Mouse (Mus musculus) limb, embryonic 14.5 days (tissue): ENCODE results near the gene Rps9. TPM values are rescaled to one million over a fixed set of nuclear protein-coding genes. Genes with fewer than 3 reads are reported as not detected.
"Not testable (repeated sequence)": the region's sequence is repeated elsewhere in the genome, so short reads cannot be mapped to it uniquely, and the experiment has no call there.

ENCODE experiments used
- ATAC-seq: fragments of 200-750 bp; cut with Nextera tagmentation; 2 replicates; pipeline ENCODE4 v1.8.0; 2017; ENCODE audit warnings: low read depth, moderate number of reproducible peaks, moderate TSS enrichment; ENCODE audit not compliant: low FRiP score
- DNase-seq: peaks from one replicate; pipeline ENCODE4 v3.0.0-alpha.2; 2015; ENCODE audit warnings: low spot score
- H3K27ac ChIP-seq: fragments of 300-500 bp; sonication (generic); replicated peaks from 2 replicates; pipeline ENCODE4 v1.5.1; 2014; ENCODE audit warnings: low read depth, mild to moderate bottlenecking, low read length, moderate library complexity, mixed read lengths
- H3K27me3 ChIP-seq: fragments of 300-500 bp; sonication (generic); 2 replicates; pipeline ENCODE4 v1.6.1; 2014; ENCODE audit warnings: low read length, mixed read lengths; ENCODE audit not compliant: control insufficient read depth, insufficient read depth
- H3K36me3 ChIP-seq: fragments of 300-500 bp; sonication (generic); 2 replicates; pipeline ENCODE4 v1.6.1; 2014; ENCODE audit warnings: mild to moderate bottlenecking, low read length, moderate library complexity, mixed read lengths; ENCODE audit not compliant: control insufficient read depth, insufficient read depth
- H3K4me1 ChIP-seq: fragments of 300-500 bp; sonication (generic); 2 replicates; pipeline ENCODE4 v1.6.1; 2014; ENCODE audit warnings: antibody characterized with exemption, low read length, mixed read lengths; ENCODE audit not compliant: control insufficient read depth, insufficient read depth
- H3K4me2 ChIP-seq: fragments of 300-500 bp; sonication (generic); replicated peaks from 2 replicates; pipeline ENCODE4 v1.6.1; 2014; ENCODE audit warnings: low read depth, mild to moderate bottlenecking, low read length, moderate library complexity; ENCODE audit not compliant: severe bottlenecking
- H3K4me3 ChIP-seq: fragments of 300-500 bp; sonication (generic); replicated peaks from 2 replicates; pipeline ENCODE4 v1.5.1; 2014; ENCODE audit warnings: low read length
- H3K9ac ChIP-seq: fragments of 300-500 bp; sonication (generic); 2 replicates; pipeline ENCODE4 v1.6.1; 2014; ENCODE audit warnings: mild to moderate bottlenecking, low read depth, low read length, moderate library complexity; ENCODE audit not compliant: severe bottlenecking
- H3K9me3 ChIP-seq: fragments of 300-500 bp; sonication (generic); 2 replicates; pipeline ENCODE4 v1.6.1; 2016; ENCODE audit warnings: low read length; ENCODE audit not compliant: control insufficient read depth
- POLR2A ChIP-seq: fragments of 200-500 bp; IDR thresholded peaks from 2 replicates; pipeline ENCODE4 v1.8.0; 2012; ENCODE audit warnings: inconsistent platforms, mild to moderate bottlenecking, moderate library complexity, borderline replicate concordance; ENCODE audit not compliant: insufficient read depth, insufficient read length; ENCODE audit errors: extremely low read depth
- WGBS: fragments of 180-500 bp; shearing (Covaris S2); extraction: QIAGEN DNeasy Blood & Tissue Kit; methylation state at CpG from one replicate; pipeline ENCODE4 v1.1.7; 2014; 5-methylcytosine and 5-hydroxymethylcytosine counted together
- polyA plus RNA-seq, 2 experiments: library from polyadenylated mRNA; depleted of rRNA in 1 of 2; stranded (reverse) in 1 of 2; unstranded in 1 of 2; fragments of >200 nt; fragmentation: Nextera tagmentation in 1 of 2; extraction: Ambion mirVana in 1 of 2; gene quantifications; 2 replicates each; pipeline versions ENCODE4 v1.2.1 to v1.2.3; 2012 to 2014

Rps9 gene
- polyA plus RNA-seq, 2 experiments, result 1,670 to 3,913 TPM

- peak within 1 kb of the TSS; percentile 94 for H3K27ac ChIP-seq
- peaks cover 36% of the 10 kb centered on the region for H3K36me3 ChIP-seq
- no peak for TF ChIP-seq POLR2A
- peak within 1 kb of the TSS; percentile 78 for H3K4me3 ChIP-seq
- H3K27me3 ChIP-seq, result no peaks in the 10 kb centered on the region
- H3K4me1 ChIP-seq, result peaks cover 13% of the 10 kb centered on the region
- H3K9ac ChIP-seq, result peak within 1 kb of the TSS; percentile 89
- H3K9me3 ChIP-seq, result no peaks in the 10 kb centered on the region
- peak within 1 kb of the TSS; percentile 90 for H3K4me2 ChIP-seq
- ATAC-seq (peak; percentile 91), DNase-seq (peak; percentile 98)
- under 1% methylated on average over 55 of the region's 55 CpGs for WGBS
These were observed 10.6 kb upstream of the Rps9 start, which contains the start of gene Mboat7 for GRCm38 (mm10) chr7:3692987-3693808. Gene Mboat7 (minus strand): TSS chr7:3693523.

- Histone ChIP-seq H3K9ac (peak overlapping the region; percentile 89), H3K4me1 (peaks cover 13% of the 10 kb centered on the region), H3K27ac (peak overlapping the region; percentile 94), H3K9me3 (no peaks in the 10 kb centered on the region), H3K36me3 (peaks cover 36% of the 10 kb centered on the region), H3K27me3 (no peaks in the 10 kb centered on the region), H3K4me3 (peak overlapping the region; percentile 78), H3K4me2 (peak overlapping the region; percentile 90)
- under 1% methylated on average over 18 of the region's 18 CpGs for WGBS
- no peak; the same call in 1 of the 2 replicates for ATAC-seq
- TF ChIP-seq POLR2A, result peak; percentile 78; the same call in 1 of the 2 replicates
- no peak for DNase-seq
These were observed 10.1 kb upstream of the Rps9 start for GRCm38 (mm10) chr7:3693809-3694075.

GRCm38 (mm10) chr7:3694076-3694948 is 9.5 kb upstream of the Rps9 start:
- H3K36me3 ChIP-seq, result peaks cover 40% of the 10 kb centered on the region
- 2% methylated on average over 38 of the region's 55 CpGs for WGBS
- peak overlapping the region; percentile 89 for H3K9ac ChIP-seq
- TF ChIP-seq POLR2A, result no peak
- H3K4me3 ChIP-seq, result peak overlapping the region; percentile 78
- no peaks in the 10 kb centered on the region for H3K9me3 ChIP-seq
- H3K4me2 ChIP-seq, result peak overlapping the region; percentile 90
- ATAC-seq (peak; percentile 67), DNase-seq (peak; percentile 92)
- peaks cover 13% of the 10 kb centered on the region for H3K4me1 ChIP-seq
- peak overlapping the region; percentile 94 for H3K27ac ChIP-seq
- H3K27me3 ChIP-seq, result no peaks in the 10 kb centered on the region

GRCm38 (mm10) chr7:3694949-3695305 is 8.9 kb upstream of the Rps9 start:
- ATAC-seq, result not testable (repeated sequence)
- WGBS, result 2% methylated on average over 9 of the region's 9 CpGs

GRCm38 (mm10) chr7:3698471-3698870 is 5.3 kb upstream of the Rps9 start:
- Histone ChIP-seq H3K36me3 (peaks cover 49% of the 10 kb centered on the region), H3K4me1 (peaks cover 7% of the 10 kb centered on the region), H3K4me2 (no peak overlapping the region), H3K27me3 (no peaks in the 10 kb centered on the region), H3K4me3 (no peak overlapping the region), H3K9me3 (no peaks in the 10 kb centered on the region), H3K9ac (no peak overlapping the region), H3K27ac (no peak overlapping the region)
- WGBS, result 93% methylated on average over 6 of the region's 6 CpGs
- no peak for TF ChIP-seq POLR2A
- ATAC-seq, result no peak
- DNase-seq, result no peak

More at GRCm38 (mm10) chr7:3694949-3695305, 8.9 kb upstream of the Rps9 start:
- not testable (repeated sequence) for DNase-seq, H3K9me3 ChIP-seq, H3K27me3 ChIP-seq
- H3K4me3 ChIP-seq, result peak overlapping the region; percentile 78
- peak overlapping the region; percentile 94 for H3K27ac ChIP-seq
- H3K4me2 ChIP-seq, result peak overlapping the region; percentile 90
- peak overlapping the region; percentile 89 for H3K9ac ChIP-seq
- peaks cover 13% of the 10 kb centered on the region for H3K4me1 ChIP-seq
- H3K36me3 ChIP-seq, result peaks cover 42% of the 10 kb centered on the region
